Mouse (Mus musculus) neural tube, embryonic 12.5 days (tissue): ENCODE results near the gene Ighmbp2. TPM values are rescaled to one million over a fixed set of nuclear protein-coding genes. Genes with fewer than 3 reads are reported as not detected.
"Not testable (repeated sequence)": the region's sequence is repeated elsewhere in the genome, so short reads cannot be mapped to it uniquely, and the experiment has no call there.

Experiments
- ATAC-seq: fragments of 200-750 bp; cut with Nextera tagmentation; 2 replicates; pipeline ENCODE4 v1.8.0; 2017; ENCODE audit warnings: low read depth, mild to moderate bottlenecking, moderate TSS enrichment, moderate library complexity; ENCODE audit not compliant: low FRiP score
- H3K27ac ChIP-seq: fragments of 300-500 bp; sonication (generic); 2 replicates; pipeline ENCODE4 v1.5.1; 2016
- H3K27me3 ChIP-seq: fragments of 300-500 bp; sonication (generic); replicated peaks from 2 replicates; pipeline ENCODE4 v1.6.1; 2016; ENCODE audit warnings: mild to moderate bottlenecking
- H3K36me3 ChIP-seq: fragments of 300-500 bp; sonication (generic); 2 replicates; pipeline ENCODE4 v1.6.1; 2016; ENCODE audit warnings: mild to moderate bottlenecking
- H3K4me1 ChIP-seq: fragments of 300-500 bp; sonication (generic); 2 replicates; pipeline ENCODE4 v1.6.1; 2016
- H3K4me2 ChIP-seq: fragments of 300-500 bp; sonication (generic); replicated peaks from 2 replicates; pipeline ENCODE4 v1.6.1; 2016; ENCODE audit warnings: mild to moderate bottlenecking
- H3K4me3 ChIP-seq: fragments of 300-500 bp; sonication (generic); 2 replicates; pipeline ENCODE4 v1.5.1; 2016
- H3K9ac ChIP-seq: fragments of 300-500 bp; sonication (generic); 2 replicates; pipeline ENCODE4 v1.6.1; 2016; ENCODE audit warnings: mild to moderate bottlenecking
- H3K9me3 ChIP-seq: fragments of 300-500 bp; sonication (generic); 2 replicates; pipeline ENCODE4 v1.6.1; 2016; ENCODE audit warnings: mild to moderate bottlenecking
- WGBS: fragments of 180-500 bp; shearing (Covaris S2); methylation state at CpG from one replicate; pipeline ENCODE4 v1.1.7; 2016; 5-methylcytosine and 5-hydroxymethylcytosine counted together
- microRNA-seq: library from miRNA; unstranded; fragments of <30 nt; microRNA quantifications from one replicate; pipeline ENCODE4, GENCODE M21; 2017
- polyA plus RNA-seq: library from polyadenylated mRNA; unstranded; fragments of >200 nt; fragmentation: Nextera tagmentation; extraction: Ambion mirVana; gene quantifications from 2 replicates; pipeline ENCODE4 v1.2.1, GENCODE M21; 2016

Ighmbp2 gene
- polyA plus RNA-seq, 1 experiment from 2014 or later: 11.5 TPM

DNA sequence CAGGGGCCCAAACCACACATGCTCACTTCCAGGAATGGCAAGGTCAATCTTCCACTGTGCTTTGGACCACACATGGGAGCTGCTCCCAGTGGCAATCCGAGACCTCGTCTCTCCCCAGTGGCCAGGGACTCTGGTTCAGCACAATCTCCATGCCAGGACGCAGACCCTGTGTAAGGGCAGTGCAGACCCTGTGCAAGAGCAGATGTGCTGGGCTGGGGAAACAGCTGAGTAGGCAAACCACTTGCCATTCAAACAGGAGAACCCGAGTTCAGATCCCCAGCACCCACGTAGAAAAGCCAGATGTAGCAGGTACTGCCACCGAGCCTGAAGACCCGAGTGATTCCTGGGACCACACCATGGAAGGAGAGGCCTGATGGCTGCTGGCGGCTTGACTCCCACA, 22.8 kb downstream of the Ighmbp2 start:
- no peak overlapping the region for H3K4me2 ChIP-seq
- H3K9ac ChIP-seq: no peak overlapping the region
- H3K4me3 ChIP-seq: no peak overlapping the region
- H3K27ac ChIP-seq: no peak overlapping the region
- no peaks in the 10 kb centered on the region for H3K27me3 ChIP-seq
- H3K9me3 ChIP-seq: no peaks in the 10 kb centered on the region
- no peak for ATAC-seq
- H3K4me1 ChIP-seq: no peaks in the 10 kb centered on the region
- WGBS: 93% methylated on average over 8 of the region's 8 CpGs
- peaks cover 48% of the 10 kb centered on the region for H3K36me3 ChIP-seq

DNA sequence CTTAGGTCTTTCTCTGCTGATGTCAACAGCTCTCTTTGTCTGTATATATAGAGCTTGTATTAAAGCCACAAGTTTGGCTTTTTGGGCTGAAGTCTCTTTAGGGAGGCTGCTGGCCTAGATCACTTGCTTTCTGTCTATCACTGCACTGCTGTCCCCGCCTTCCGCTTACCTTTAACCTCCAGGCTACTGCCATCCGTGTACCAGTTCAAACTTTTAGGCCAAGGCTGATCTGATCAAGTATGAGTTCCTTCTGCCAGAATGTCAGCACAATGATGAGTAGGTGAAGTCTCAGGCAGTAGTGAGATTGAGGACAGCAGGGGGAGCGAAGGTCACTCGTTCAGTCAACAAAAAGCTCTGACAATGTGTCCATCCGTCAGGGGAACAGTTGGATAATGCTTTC, 57.6 kb downstream of the Ighmbp2 start:
- not testable (repeated sequence) for H3K9ac ChIP-seq, H3K27me3 ChIP-seq, H3K36me3 ChIP-seq, H3K27ac ChIP-seq, H3K4me2 ChIP-seq, H3K9me3 ChIP-seq, ATAC-seq, H3K4me1 ChIP-seq, H3K4me3 ChIP-seq
- 87% methylated on average over 4 of the region's 6 CpGs for WGBS

DNA sequence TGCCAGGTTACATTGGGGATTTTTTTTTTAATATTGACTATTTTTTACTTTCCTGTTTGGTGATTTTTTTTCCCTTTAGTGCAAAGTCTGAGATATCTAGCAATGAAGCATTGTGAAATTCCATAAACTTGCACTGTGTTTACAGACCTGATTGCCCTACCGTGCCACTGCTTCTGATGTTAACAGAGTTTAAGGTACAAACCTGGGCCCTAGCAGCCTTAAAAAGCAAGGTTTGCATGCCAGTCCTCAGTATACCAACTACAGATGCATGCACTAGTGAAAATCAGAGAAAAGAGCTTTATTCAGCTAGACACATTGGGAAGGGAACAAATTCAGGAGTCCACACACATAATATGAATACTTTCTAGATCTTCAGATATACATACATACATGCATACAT, 67.9 kb downstream of the Ighmbp2 start:
- H3K27ac ChIP-seq, H3K4me3 ChIP-seq, H3K9me3 ChIP-seq, H3K9ac ChIP-seq, H3K27me3 ChIP-seq, H3K4me2 ChIP-seq, H3K36me3 ChIP-seq, ATAC-seq, H3K4me1 ChIP-seq: not testable (repeated sequence)
- WGBS: 67% methylated on average over 1 of the region's 1 CpGs

Small RNA genes lying within 50 kb of the gene (microRNA-seq; reads per million reads assigned to microRNA genes)
- not detected for gene Mir6984

Other genes with a start within 250 kb of the Ighmbp2 start
- gene Mrpl21, start 116 bp downstream of the Ighmbp2 start, polyA plus RNA-seq: 104 and 113 TPM in 2 replicates
- 10.0 and 10.6 TPM in 2 replicates for gene Cpt1a, start 39.3 kb upstream of the Ighmbp2 start, polyA plus RNA-seq
- 0.26 TPM in 1 of 2 replicates, not detected in the other for gene Tesmin, start 105.8 kb upstream of the Ighmbp2 start, polyA plus RNA-seq
- 16.3 and 28.7 TPM in 2 replicates for gene Gal, start 131.5 kb upstream of the Ighmbp2 start, polyA plus RNA-seq